Mouse (Mus musculus) layer of hippocampus, postnatal 36 days (tissue): ENCODE measurements at regions not wholly inside any gene's neighbourhood (a gene's known extent, or its start where the extent isn't known, plus 50 kb on each side); places are given as distances from the start of the nearest gene placed in this dataset.
A peak's percentile ranks its signal among the peaks of the same experiment; 100 is the strongest.

Source experiments
- DNase-seq, 2 experiments: peaks; one replicate each; pipeline ENCODE4 v3.0.0; 2022

DNA sequence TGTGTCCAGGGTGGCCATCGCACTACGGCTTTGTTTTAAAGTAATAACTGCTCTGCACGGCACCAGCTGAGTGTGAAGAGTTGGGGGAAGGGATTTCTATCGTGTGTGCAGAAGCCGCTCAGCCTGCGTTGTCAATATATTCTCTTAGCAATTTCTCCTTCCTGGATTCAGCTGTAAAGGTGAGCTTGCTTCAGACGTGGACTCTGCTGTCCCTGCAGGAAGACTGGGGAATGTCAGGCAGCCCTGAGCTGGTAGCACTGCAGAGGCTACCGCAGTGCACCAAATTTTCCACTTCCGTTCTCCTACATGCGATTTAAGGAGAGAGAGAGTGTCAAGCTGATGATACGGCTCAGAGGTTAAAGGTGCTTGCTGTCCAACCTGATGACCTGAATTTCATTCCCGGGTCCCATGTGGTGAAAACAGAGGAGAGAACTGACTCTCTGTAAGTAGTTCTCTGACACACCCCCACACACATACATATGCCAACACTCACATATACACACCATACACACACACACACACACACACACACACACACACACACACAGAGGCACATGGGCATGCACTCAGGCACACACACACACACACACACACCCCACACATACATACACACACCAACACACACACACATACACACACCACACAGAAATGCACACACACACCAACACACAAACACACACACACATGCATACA lies 59.9 kb upstream of the Prelid3b start:
- no peak for DNase-seq

DNA sequence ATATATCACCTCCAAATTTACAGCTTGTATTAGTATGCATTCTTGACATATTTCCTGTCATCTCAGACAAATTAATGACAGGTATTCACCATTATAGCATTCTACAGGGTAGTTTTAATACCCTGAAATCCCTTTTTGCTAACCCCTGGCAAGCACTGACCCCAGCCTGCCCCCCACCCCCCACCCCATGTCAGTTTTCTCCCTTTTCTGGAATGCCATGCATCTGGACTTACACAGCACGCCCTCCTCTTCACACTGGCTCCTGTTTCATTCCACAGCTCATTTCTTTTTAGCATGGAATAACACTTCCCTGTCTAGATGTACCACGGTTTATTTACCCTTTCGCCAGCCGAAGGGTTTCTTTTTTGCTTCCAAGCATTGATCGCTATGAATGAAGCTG lies 67.8 kb upstream of the Prelid3b start:
- no peak for DNase-seq

DNA sequence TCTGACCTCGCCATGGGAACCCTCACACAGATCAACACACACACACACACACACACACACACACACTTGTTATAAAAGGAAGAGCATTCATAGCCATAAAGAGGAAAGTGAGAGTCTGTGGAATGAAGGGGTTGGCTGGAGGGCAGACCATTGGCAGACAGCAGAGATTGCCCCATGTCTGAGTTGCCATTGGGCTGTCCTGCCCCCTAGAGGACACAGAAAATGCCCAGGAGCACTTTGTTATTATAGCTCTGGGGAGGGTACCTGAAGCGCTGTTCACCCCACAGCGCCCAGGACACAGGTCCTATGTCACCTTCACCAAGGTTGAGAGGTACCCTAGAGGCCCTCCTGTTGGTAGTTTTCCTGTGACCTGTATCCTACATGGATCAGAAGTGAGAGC lies 74.3 kb upstream of the Prelid3b start:
- DNase-seq: no peak

DNA sequence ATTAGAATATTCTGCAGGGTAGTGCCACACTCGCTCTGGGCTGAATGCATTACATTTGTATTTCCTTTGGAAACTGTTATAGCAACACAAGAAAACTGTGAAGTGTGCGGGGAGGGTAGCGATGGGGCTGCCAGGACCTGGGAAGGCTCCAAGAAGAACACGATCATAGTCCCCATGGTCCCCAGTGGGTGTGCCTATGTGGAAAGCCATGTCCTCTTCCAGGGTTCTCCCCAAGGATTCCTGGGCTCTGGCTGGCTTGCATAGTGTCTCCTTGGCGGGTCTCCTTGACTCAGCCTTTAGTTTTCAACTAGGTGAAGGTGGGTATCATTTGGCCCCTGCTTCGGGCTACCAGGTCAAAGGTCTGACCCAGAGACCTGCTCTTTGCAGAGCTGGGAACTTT lies 74.8 kb upstream of the Prelid3b start:
- no peak for DNase-seq

DNA sequence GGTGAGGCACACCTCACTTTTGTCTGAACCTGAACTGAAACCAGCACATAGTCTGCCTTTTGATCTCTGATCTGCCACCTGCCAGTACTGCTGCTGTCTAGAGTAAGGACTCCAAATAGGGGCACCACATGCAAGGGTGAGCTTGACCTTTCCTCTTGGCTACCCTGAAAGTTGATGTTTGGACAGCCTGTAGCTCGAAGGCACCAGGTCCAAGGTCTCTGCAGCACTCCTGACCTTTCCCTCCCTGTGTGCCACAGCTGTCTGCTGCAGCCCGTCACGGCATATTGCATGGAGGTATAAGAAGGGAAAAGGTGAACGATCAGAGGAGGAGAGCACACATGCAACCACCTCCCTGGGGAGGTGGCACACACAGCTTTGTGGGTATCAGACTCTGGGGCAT lies 75.9 kb upstream of the Prelid3b start:
- no peak for DNase-seq

DNA sequence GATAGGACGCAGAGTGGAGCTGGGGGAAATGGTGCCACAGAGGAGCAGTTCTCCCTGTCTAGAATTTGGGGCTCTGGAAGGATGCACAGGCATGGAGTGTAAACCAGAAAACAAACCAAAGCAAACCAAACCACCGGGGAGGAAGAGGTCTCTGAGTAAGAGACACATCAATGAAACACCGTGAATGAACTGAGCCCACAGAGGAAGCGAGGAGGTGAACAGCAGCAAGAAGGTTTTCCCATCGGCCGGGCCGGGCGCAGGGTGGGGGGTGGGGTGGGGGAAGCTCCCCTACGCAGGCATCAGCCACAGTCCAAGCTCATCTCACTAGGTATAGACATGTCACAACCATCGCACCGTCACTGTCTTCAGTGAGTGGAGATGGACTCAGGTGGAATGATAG lies 82.9 kb upstream of the Prelid3b start:
- no peak for DNase-seq

DNA sequence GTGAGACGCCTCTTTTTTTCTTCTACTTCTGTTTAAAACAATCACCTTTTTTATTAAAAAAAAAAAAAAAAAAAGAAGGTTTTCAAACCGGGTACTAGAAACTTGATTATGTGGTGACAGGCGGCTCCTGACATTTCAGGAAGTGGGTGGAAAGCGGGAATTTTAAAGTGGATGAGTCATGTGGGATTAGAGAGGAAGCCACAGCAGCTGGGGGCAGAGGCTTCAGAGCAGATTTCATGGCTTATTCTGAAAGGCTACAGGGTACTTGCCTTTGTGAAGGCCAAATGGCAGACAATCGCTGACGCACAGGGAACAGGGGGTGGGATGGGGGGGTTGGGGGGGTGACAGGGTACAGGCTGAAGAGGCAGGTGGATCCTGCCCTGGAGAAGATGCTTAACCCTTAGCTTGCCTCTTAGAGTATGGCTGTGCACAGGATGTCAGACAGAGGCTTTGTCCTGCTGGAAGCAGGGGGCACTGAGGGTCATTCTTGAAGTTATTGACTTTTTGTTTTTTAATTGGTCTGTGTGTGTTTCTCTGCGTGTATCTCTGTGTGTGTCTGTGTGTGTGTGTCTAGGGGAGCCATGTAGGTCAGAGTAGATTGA lies 81.4 kb upstream of the Zfp831 start:
- DNase-seq: no peak

DNA sequence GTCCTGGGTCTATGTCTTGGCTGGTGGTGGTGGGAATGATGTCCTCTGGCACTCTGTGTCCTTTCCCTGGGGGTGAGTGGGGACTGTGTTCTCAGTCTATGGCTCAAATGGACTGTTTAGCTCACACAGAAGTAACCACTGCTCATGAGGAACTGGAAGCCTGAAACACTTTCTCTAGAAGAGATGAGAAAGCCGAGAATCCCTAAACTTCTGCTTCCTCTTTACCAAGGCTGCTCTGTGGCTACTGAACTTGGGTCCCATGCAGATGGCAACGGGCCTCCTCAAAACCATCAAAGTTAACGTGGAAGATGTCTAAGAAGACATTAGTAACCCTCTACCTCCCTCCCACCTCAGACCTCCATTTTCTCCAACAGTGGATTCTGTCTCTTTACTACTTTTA lies 79.4 kb upstream of the Zfp831 start:
- no peak for DNase-seq

DNA sequence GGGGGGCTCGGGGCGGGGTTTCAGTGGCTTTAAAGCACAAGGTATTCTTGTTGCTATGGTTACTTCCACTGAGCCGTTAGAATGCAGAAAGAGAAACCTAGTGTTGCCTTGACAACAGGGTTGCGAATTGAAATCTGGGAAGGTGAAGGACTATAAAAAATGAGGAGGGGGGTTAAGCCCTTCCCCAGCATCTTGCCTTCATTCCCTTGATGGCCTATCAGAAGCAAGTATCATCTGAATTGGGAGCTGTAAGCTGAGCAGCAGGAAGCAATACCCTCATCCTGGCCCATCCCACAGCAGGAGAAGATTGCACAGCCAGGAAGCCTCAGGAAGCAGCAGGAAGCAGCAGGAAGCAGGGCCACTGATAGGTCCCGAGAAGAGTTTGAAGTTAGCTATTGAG lies 78.5 kb upstream of the Zfp831 start:
- DNase-seq: peak in 1 of 2 experiments; percentile 15

DNA sequence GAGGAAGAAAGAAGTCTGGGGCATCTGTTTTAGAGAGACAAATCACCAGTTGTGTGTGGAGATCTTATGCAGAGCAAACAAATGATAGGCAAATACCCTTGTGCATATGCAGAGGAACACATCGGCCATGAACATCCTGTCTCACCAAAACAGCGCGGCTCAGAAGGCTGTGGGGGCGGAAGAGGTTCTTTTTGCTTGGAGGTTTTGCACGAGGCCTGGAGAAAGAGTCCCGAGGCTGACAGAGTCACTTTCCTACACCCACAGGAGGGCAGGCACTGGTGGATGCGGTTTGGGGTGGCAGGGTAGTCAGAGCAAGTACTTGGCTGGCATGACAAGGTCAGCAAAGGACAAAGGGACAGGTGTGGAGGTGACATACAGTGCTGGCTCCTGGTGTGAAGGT lies 77.4 kb upstream of the Zfp831 start:
- DNase-seq: no peak

DNA sequence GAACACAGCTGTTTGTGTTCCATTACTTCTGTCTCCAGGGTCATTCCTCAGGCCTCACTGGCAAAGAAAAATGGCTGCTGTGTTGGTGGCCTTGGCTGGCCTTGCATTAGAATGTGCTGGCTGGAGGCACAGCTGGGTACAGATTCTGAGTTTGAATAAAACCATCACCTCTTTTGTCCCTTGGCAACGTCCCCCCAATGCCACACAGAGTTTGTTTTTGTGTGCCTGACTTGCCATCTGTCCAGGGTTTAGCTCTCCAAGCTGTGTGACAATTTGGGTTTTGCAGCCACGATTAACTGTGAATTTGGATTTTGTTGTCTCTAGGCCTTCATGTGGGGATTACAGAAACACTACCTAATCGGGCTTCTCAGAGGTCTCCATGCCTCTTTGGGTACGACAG lies 76.6 kb upstream of the Zfp831 start:
- no peak for DNase-seq

DNA sequence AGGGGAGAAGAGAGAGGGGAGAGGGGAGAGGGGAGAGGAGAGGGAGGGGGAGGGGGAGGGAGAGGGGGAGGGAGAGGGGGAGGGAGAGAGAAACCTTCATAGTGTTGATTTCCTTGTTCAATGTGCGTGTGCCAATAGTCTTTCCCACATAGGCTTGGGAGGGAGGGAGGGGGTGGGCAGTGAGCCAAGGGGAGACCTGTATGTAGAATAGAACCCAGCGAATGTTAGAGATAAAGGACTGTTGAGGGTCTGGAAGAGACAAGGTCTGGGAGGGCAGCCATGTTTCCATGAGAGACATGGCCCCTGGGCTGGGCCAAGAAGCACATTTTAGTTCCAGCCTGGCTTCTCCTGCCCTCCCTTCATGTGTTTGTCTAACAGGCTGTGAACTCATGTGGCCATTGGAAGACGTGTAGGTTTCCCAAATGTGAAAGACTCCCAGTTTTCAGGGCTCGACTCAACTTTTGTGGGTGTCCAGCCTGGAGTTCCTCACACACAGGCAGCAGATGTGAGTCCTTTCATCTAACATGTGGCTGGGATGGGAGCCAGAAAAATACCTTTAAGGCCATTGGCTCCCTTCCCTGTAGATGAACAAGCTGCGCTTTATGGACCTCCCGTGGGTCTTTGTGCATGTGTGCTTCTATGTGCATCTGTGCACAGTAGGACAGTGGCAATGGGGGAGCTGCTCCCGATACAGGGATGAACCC lies 68.4 kb upstream of the Zfp831 start:
- no peak for DNase-seq

DNA sequence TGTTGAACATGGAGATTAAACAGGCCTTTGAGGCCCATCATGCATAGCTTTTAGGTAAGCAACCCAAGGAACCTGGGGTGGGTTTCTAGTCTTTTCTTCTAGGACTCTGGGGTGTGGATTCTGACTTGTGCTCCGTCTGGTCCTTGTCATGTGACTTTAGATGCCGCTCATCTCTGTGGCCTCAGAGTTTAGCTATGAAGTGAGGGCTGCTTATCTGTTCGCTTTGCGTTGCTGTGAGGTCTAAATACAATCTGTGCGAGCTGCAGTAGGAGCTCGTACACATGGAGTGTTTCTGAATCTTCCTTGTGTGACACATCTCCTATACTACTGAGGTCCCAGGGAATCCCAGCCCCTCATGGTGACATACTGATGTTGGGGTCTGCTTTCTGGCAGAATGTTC lies 67.8 kb upstream of the Zfp831 start:
- DNase-seq: no peak

DNA sequence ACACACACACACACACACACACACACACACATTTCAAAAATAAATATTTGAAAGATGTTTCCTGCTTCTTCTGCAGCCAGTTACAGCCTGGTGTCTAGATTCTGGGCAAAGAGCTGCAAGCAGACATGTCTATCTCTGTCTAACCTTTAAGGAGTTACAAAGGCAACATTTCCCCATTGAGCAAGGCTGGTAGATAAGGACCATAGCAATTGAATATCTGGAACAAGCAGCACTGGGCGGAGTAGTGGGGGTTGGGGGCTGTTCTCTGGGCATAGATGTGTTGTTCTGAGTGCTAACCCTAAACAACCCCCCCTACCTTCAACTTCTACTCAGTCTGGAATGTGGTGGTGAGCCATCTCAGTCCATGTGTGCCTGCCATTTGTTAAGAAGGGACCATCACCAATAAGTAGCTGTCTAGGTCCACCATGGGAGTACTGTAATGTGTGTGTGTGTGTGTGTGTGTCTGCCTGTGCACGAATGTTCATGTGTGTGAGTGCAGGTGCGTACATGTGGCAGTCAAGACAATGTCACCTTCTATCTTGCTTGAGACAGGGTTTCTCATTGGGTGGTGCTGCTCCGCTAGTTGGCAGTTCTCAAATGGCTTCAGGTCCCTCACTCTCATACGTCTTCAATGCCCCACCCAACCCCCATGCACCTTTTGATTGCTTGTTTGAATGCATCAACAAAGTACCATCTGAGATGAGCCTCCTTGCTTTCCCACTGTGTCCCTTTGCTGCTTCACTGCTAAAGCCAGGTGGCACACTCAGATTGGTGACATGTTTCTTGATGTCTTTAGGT lies 62.2 kb upstream of the Zfp831 start:
- no peak for DNase-seq

DNA sequence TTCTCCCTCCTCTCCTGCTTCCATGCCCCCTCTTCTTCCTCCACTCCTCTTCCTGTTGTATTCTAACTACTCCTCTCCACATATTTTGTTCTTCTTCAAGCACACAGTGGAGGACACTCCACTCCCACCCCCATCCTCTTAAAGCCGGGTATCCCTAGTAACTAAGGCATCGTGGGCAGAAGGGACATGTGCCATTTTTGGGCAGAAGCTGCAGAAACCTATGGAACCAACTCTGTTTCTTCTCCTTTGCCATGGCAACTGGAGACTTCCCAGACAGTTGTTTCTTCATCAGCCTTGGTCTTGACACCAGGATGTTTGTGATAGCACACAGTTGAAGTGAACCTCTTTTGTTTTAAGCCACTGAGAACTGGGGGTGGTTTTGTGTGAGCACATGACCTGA lies 59.1 kb upstream of the Zfp831 start:
- DNase-seq: no peak
